Mouse (Mus musculus): ENCODE measurements at regions not wholly inside any gene's neighbourhood (a gene's known extent, or its start where the extent isn't known, plus 50 kb on each side); places are given as distances from the start of the nearest gene placed in this dataset.

- Histone ChIP-seq H3K27ac (ENCODE audit: low read length) (no peak overlapping the region), H3K4me3 (ENCODE audit: low read length) (no peak overlapping the region), H3K27me3 (ENCODE audit: control insufficient read depth, insufficient read depth, low read length) (no peaks in the 10 kb centered on the region), H3K4me2 (ENCODE audit: low read depth, low read length) (no peak overlapping the region), H3K4me1 (ENCODE audit: control insufficient read depth, insufficient read depth, low read length) (no peaks in the 10 kb centered on the region), H3K36me3 (ENCODE audit: control insufficient read depth, insufficient read depth) (no peaks in the 10 kb centered on the region), H3K9me3 (replicated peaks; ENCODE audit: control insufficient read depth, low read length) (peaks cover 5% of the 10 kb centered on the region; the same call in 1 of the 2 replicates), H3K9ac (ENCODE audit: low read length) (no peak overlapping the region)
- ATAC-seq (replicated peaks; ENCODE audit: extremely low read depth, insufficient read depth, low FRiP score) = no peak
- 49% methylated on average over 4 of the region's 4 CpGs for WGBS
Measured at GRCm38 (mm10) chr5:73892440-73893225, 175.6 kb downstream of the Usp46 start.

- no peak overlapping the region for H3K4me2 ChIP-seq (ENCODE audit: low read depth, low read length)
- no peak overlapping the region for H3K9ac ChIP-seq (ENCODE audit: low read length)
- H3K4me3 ChIP-seq (ENCODE audit: low read length) = no peak overlapping the region
- no peaks in the 10 kb centered on the region for H3K36me3 ChIP-seq (ENCODE audit: control insufficient read depth, insufficient read depth)
- H3K4me1 ChIP-seq (ENCODE audit: control insufficient read depth, insufficient read depth, low read length) = no peaks in the 10 kb centered on the region
- H3K27me3 ChIP-seq (ENCODE audit: control insufficient read depth, insufficient read depth, low read length) = no peaks in the 10 kb centered on the region
- peaks cover 5% of the 10 kb centered on the region; the same call in 1 of the 2 replicates for H3K9me3 ChIP-seq (replicated peaks; ENCODE audit: control insufficient read depth, low read length)
- H3K27ac ChIP-seq (ENCODE audit: low read length) = no peak overlapping the region
- 82% methylated on average over 5 of the region's 5 CpGs for WGBS
- no peak for ATAC-seq (replicated peaks; ENCODE audit: extremely low read depth, insufficient read depth, low FRiP score)
Measured at GRCm38 (mm10) chr5:73895186-73895585, 173.0 kb downstream of the Usp46 start.

DNA sequence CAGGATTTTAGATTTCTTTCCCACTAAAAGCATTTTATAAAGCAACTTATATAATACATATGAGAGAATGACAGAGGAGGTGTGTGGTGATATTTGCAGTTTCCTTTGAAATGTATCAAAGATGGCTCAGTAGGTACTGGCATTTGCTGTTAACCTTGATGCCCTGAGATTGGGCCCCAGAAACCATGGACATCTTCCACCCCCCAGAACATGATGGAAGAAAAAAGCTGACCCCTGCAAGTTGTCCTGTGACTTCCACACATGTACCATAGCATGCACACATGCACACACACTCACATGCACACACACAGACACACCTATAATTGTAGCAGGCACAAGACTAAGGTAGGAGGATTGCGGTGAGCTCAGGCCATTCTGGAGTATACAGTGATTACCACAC is 171.4 kb downstream of the Usp46 start:
- Histone ChIP-seq H3K9me3 (replicated peaks; ENCODE audit: control insufficient read depth, low read length) (peaks cover 5% of the 10 kb centered on the region; the same call in 1 of the 2 replicates), H3K27ac (ENCODE audit: low read length) (no peak overlapping the region), H3K9ac (ENCODE audit: low read length) (no peak overlapping the region), H3K36me3 (ENCODE audit: control insufficient read depth, insufficient read depth) (no peaks in the 10 kb centered on the region), H3K27me3 (ENCODE audit: control insufficient read depth, insufficient read depth, low read length) (no peaks in the 10 kb centered on the region), H3K4me2 (ENCODE audit: low read depth, low read length) (no peak overlapping the region), H3K4me3 (ENCODE audit: low read length) (no peak overlapping the region), H3K4me1 (ENCODE audit: control insufficient read depth, insufficient read depth, low read length) (no peaks in the 10 kb centered on the region)
- 92% methylated on average over 1 of the region's 1 CpGs for WGBS
- ATAC-seq (replicated peaks; ENCODE audit: extremely low read depth, insufficient read depth, low FRiP score) = no peak

GRCm38 (mm10) chr5:73901651-73902050 is 166.6 kb downstream of the Usp46 start:
- Histone ChIP-seq H3K36me3 (ENCODE audit: control insufficient read depth, insufficient read depth) (no peaks in the 10 kb centered on the region), H3K4me1 (ENCODE audit: control insufficient read depth, insufficient read depth, low read length) (no peaks in the 10 kb centered on the region), H3K4me2 (ENCODE audit: low read depth, low read length) (no peak overlapping the region), H3K27me3 (ENCODE audit: control insufficient read depth, insufficient read depth, low read length) (no peaks in the 10 kb centered on the region), H3K4me3 (ENCODE audit: low read length) (no peak overlapping the region), H3K27ac (ENCODE audit: low read length) (no peak overlapping the region), H3K9me3 (replicated peaks; ENCODE audit: control insufficient read depth, low read length) (no peaks in the 10 kb centered on the region), H3K9ac (ENCODE audit: low read length) (no peak overlapping the region)
- no peak for ATAC-seq (replicated peaks; ENCODE audit: extremely low read depth, insufficient read depth, low FRiP score)
- WGBS = 76% methylated on average over 1 of the region's 1 CpGs

DNA sequence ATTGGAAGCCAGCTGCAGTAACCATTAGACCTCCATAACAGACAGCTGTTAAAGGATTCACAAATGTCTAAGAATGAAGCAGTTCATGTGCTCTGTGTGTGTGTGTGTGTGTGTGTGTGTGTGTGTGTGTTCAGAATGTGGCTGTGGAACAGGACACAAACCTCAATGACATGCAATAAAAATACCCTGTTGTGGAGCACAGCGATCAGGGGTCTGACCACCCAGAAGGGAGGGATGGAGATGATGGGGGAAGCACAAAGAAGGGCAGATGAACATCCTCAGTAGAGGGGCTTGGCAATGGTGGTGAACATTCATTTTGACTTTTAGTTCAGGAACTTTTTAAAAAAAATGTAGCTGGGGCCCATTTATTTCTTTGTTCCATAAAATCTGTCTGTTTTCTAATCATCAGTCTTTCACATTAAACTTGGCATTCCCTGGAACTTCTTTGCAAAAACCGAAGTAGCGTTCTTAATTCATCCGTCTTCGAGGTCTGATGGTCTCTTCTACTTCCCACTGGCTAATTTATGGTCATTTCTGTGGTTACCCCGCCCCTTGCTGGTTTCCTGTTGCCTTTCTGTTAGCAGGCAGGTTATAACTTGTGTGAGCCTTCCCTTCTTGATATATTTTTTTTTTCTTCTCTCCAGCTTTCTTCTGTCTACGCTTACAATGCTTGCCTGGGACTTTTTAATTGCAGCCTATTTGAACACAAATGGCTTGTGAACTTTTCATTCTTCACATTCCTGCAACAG is 165.6 kb downstream of the Usp46 start:
- Histone ChIP-seq H3K27ac (ENCODE audit: low read length) (no peak overlapping the region), H3K9ac (ENCODE audit: low read length) (no peak overlapping the region), H3K4me3 (ENCODE audit: low read length) (no peak overlapping the region), H3K9me3 (replicated peaks; ENCODE audit: control insufficient read depth, low read length) (no peaks in the 10 kb centered on the region), H3K36me3 (ENCODE audit: control insufficient read depth, insufficient read depth) (no peaks in the 10 kb centered on the region), H3K27me3 (ENCODE audit: control insufficient read depth, insufficient read depth, low read length) (no peaks in the 10 kb centered on the region), H3K4me2 (ENCODE audit: low read depth, low read length) (no peak overlapping the region), H3K4me1 (ENCODE audit: control insufficient read depth, insufficient read depth, low read length) (no peaks in the 10 kb centered on the region)
- 60% methylated on average over 7 of the region's 7 CpGs for WGBS
- no peak for ATAC-seq (replicated peaks; ENCODE audit: extremely low read depth, insufficient read depth, low FRiP score)

- no peak overlapping the region for H3K4me2 ChIP-seq (ENCODE audit: low read depth, low read length)
Measured at GRCm38 (mm10) chr5:73903219-73903570, 165.0 kb downstream of the Usp46 start.

DNA sequence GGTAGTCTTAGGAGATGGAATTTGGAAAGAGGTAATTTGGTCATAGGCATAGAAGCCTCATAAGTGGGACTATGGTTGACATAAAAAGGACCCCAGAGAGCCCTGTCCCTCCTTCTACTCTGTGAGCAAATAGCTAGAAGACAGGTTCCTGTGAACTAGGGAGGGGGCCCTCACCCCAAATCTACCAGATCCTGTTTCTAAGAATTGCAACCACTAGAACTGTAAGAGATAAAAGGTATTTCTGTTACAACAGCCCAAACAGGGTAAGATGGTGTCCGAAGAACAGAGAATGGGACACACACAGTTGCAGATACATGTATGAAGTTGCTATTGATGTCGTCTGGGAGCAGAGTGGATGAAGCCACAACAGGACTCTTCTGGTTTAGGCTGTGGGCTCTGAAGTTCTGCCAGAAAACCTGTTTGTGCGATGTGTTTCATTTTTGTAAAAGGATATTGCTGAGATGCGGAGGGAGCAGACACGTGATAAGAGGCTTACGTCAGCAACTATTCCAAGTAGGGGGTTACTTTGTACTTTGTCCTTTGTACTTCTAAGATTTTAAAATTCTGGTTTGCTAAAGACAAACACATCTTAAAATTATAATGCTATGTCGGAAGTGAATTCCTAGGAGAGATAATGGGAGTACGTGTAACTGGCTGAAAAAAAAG is 164.0 kb downstream of the Usp46 start:
- Histone ChIP-seq H3K4me1 (ENCODE audit: control insufficient read depth, insufficient read depth, low read length) (no peaks in the 10 kb centered on the region), H3K9ac (ENCODE audit: low read length) (no peak overlapping the region), H3K4me2 (ENCODE audit: low read depth, low read length) (no peak overlapping the region), H3K9me3 (replicated peaks; ENCODE audit: control insufficient read depth, low read length) (no peaks in the 10 kb centered on the region), H3K4me3 (ENCODE audit: low read length) (no peak overlapping the region), H3K27ac (ENCODE audit: low read length) (no peak overlapping the region), H3K36me3 (ENCODE audit: control insufficient read depth, insufficient read depth) (no peaks in the 10 kb centered on the region), H3K27me3 (ENCODE audit: control insufficient read depth, insufficient read depth, low read length) (no peaks in the 10 kb centered on the region)
- no peak for ATAC-seq (replicated peaks; ENCODE audit: extremely low read depth, insufficient read depth, low FRiP score)
- WGBS = 72% methylated on average over 8 of the region's 8 CpGs

More at GRCm38 (mm10) chr5:73903219-73903570, 165.0 kb downstream of the Usp46 start:
- Histone ChIP-seq H3K4me3 (ENCODE audit: low read length) (no peak overlapping the region), H3K27ac (ENCODE audit: low read length) (no peak overlapping the region), H3K4me1 (ENCODE audit: control insufficient read depth, insufficient read depth, low read length) (no peaks in the 10 kb centered on the region), H3K36me3 (ENCODE audit: control insufficient read depth, insufficient read depth) (no peaks in the 10 kb centered on the region), H3K27me3 (ENCODE audit: control insufficient read depth, insufficient read depth, low read length) (no peaks in the 10 kb centered on the region), H3K9me3 (replicated peaks; ENCODE audit: control insufficient read depth, low read length) (no peaks in the 10 kb centered on the region), H3K9ac (ENCODE audit: low read length) (no peak overlapping the region)
- ATAC-seq (replicated peaks; ENCODE audit: extremely low read depth, insufficient read depth, low FRiP score) = no peak
- WGBS = 55% methylated on average over 8 of the region's 8 CpGs

DNA sequence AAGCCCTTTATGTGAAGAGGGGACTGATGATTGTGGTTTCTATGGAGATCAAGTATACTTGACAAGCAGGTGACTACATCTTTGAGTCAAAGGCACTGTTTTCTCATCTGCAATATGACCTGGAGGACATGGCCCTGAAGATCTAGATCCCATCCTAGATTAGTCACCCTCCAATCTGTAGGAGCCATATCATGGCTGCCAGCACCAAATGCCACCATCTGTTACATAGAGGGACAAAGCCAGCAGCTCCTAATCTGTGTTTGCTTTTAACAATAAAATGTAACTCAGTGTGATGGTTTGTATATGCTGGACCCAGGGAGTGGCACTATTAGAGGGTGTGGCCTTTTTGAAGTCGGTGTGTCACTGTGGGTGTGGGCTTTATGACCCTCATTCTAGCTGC is 156.1 kb downstream of the Usp46 start:
- no peaks in the 10 kb centered on the region for H3K4me1 ChIP-seq (ENCODE audit: control insufficient read depth, insufficient read depth, low read length)
- ATAC-seq (replicated peaks; ENCODE audit: extremely low read depth, insufficient read depth, low FRiP score) = no peak
- WGBS = 74% methylated on average over 1 of the region's 1 CpGs

GRCm38 (mm10) chr5:73913116-73913515 is 155.1 kb downstream of the Usp46 start:
- H3K4me1 ChIP-seq (ENCODE audit: control insufficient read depth, insufficient read depth, low read length) = no peaks in the 10 kb centered on the region
- WGBS = 59% methylated on average over 6 of the region's 6 CpGs
- H3K9ac ChIP-seq (ENCODE audit: low read length) = no peak overlapping the region
- no peak overlapping the region for H3K27ac ChIP-seq (ENCODE audit: low read length)
- H3K4me2 ChIP-seq (ENCODE audit: low read depth, low read length) = no peak overlapping the region
- H3K36me3 ChIP-seq (ENCODE audit: control insufficient read depth, insufficient read depth) = no peaks in the 10 kb centered on the region
- no peaks in the 10 kb centered on the region for H3K9me3 ChIP-seq (replicated peaks; ENCODE audit: control insufficient read depth, low read length)
- H3K27me3 ChIP-seq (ENCODE audit: control insufficient read depth, insufficient read depth, low read length) = no peaks in the 10 kb centered on the region
- ATAC-seq (replicated peaks; ENCODE audit: extremely low read depth, insufficient read depth, low FRiP score) = no peak
- no peak overlapping the region for H3K4me3 ChIP-seq (ENCODE audit: low read length)

More for the DNA sequence above, 156.1 kb downstream of the Usp46 start:
- no peak overlapping the region for H3K9ac ChIP-seq (ENCODE audit: low read length)
- H3K27ac ChIP-seq (ENCODE audit: low read length) = no peak overlapping the region
- no peak overlapping the region for H3K4me2 ChIP-seq (ENCODE audit: low read depth, low read length)
- H3K4me3 ChIP-seq (ENCODE audit: low read length) = no peak overlapping the region
- H3K36me3 ChIP-seq (ENCODE audit: control insufficient read depth, insufficient read depth) = no peaks in the 10 kb centered on the region
- H3K27me3 ChIP-seq (ENCODE audit: control insufficient read depth, insufficient read depth, low read length) = no peaks in the 10 kb centered on the region
- H3K9me3 ChIP-seq (replicated peaks; ENCODE audit: control insufficient read depth, low read length) = no peaks in the 10 kb centered on the region
